Mouse (Mus musculus) spleen, embryonic (tissue): Measurements from ENCODE around the gene Neu3.

Experiments used
- CTCF ChIA-PET: fragments of 350-600 bp; sonication (Branson Sonifier 250); formaldehyde crosslinking; loops from one replicate; lab custom pipeline; 2022; lab: Charles Lee

Gene Neu3

DNA sequence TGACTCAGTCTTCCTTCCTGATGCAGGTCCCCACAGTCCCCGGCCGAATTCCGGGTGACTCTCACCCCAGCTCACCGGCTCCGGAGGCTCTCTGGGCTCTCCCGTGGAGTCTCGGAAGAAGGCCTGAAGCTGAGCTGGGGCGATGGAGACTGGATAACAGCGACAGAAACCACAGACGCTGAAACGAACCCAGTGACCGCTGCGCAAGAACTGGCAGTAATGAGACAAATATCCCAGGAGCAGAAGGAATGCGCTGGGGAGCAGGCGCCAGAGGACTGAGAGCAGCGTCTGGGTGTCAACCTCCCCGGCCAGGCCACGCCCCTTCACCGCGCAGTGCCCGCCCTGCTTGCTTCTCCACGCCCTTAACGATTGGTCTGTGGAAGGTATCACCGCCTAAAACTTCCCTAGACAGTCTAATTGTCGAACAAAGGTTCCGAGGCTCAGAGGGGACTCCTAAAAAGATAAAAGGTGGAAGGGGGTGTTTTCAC lies at the start of gene Neu3:
TSS of gene Neu3 (minus strand) at position 335 of the 488 bp plus-strand sequence.
- CTCF ChIA-PET: no interaction called here

DNA sequence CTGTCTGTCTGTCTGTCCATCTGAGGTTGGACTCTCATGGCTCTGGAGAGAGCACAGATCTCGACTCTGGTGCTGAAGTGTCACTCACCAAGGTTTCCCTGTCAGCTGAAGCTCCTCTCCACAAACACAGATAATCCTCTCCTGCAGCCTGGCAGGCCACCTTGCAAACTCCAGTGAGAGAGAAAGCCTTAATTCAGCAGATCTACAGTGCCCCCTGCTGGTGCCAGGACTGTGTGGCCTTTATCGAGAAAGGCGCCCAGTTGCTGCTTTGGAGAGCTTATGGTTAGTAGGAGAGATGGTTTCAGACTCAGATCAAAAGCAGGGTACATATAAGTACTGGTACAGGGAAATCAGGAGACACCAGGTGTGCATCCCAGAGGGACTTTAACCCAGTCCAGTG lies 48.1 kb upstream of the Neu3 start:
- CTCF ChIA-PET: interaction anchor here (0.6 to 1.3 kb wide), 3 partner anchors 9 to 78 kb away, joined by 3 to 4 read pairs (median 3); no protein-coding TSS in a partner anchor

DNA sequence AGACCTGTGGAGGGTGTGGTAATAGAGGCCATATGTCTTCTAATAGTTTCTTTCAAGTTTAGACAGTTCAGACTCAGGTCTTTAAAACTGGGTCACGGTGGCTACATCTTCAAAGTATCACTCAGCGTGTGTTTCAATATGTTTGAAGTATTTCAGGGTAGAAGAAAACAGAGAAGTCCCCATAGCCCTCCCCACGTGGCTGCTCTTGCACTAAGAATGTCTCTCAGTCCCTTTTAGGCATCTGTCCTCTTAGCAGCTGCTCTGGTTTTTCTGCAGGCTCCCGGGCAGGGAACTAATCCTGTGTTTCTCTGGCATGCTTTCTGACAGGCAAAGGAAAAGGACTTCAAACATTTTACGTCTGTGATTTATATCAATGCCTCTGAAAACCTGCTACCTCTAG lies 47.7 kb upstream of the Neu3 start:
- CTCF ChIA-PET: interaction anchor here (0.6 to 1.3 kb wide), 3 partner anchors 9 to 77 kb away, joined by 3 to 4 read pairs (median 3); no protein-coding TSS in a partner anchor

DNA sequence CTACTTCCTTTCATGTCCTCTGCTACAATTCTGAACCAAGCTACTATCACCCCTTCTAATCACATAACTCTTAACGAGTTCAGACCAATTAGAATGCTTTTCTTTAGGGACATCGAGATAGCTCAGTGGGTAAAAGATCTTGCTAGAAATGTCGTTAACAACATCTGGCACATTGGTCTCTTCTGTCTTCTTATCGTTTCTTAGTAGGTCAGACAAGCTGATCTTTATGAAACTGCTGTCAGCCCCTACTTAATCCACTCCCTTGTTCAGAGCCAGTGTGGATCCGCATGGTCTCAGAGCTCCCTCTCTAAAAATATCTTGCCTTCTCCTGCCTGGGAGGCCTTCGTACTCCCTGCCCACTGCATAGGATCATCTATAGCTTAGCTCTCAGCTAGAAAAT lies 45.7 kb upstream of the Neu3 start:
- CTCF ChIA-PET: no interaction called here

DNA sequence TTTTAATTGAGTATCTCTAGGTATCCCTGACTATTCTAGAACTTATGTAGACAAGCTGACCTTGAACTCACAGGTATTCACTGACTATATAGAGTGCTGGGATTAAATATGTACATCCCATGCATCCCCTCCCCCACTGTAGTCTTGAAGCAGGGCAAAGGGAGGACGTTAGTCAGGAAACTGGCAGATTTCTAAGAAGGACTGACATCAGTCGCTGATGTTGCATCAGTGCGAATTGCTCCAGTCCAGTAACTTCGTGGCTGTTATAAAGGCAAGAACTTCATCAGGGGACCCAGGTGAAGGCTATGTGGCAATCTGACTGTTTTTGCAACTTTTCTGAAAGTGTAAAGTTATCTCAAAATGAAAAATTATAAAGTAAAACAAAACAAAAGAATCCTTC lies 41.1 kb upstream of the Neu3 start:
- CTCF ChIA-PET: no interaction called here

DNA sequence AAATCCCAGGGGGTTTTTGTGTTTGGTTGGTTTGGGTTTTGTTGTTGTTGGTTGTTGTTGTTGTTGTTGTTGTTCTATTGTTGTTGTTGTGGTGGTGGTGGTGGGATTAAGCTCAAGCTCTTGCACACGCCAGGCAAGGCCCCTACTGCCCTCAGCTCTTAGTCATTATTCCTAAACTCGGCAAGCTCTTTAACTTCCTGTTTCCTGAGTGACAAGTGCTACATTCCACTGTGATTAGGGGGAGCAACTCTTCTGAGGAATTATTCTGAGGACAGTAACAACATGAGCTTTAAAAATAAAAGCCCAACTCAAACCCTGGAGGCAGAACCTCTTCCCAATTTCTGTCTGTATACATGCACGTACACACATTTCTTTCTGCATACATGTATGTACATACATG lies 37.0 kb upstream of the Neu3 start:
- CTCF ChIA-PET: no interaction called here

DNA sequence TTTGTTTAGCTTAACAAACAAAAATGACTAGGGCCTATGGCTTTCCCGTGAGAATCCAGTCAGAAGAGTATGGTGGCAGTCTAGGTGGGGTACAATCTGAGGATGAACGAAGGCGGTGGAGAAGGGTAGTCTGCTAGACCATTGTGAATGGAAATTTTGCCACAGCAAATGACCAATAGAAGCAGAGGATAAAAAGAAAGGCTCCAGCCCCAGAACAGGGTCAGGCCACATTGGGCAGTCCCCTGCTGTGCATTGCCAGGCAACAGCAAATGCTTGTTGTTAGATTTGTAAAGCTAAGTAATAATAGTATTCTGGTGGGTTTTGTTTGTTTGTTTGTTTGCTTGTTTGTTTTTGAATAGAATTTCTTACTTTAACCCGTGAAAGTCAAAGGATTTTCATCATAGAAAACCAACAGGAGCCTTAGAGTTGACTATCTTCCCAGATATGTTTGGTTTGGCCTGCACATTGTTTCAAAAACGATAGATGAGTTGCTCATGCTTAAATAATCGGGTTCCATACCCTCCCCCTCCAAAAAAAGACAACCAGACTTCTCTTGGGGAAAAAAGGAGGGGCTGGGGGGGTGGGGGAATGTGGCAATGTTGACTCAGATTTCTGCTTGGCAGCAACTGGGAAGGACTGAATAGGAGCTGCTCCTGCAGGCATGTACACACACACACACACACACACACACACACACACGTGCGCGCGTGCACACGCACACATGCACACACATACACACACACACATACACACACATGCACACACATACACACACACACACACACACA lies 36.2 kb upstream of the Neu3 start:
- CTCF ChIA-PET: no interaction called here

DNA sequence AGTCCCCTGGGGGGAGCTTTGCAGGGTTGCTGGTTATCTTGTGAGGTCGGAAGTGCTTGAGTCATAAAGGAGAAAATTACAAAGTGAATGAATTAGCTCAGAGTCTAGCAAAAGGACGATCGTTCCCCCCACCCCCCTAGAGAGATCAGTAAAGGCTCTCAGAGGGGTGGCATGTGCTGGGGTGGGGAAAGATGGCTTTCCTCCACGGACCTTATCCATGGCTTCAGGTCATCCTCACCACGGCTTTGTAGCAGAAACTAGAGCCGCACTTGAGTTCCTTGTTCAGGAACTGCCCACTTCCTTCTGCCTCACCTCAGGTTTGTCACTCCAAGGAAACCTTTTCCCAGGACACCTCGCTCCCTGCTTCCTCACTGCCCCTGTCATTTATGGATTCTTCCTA lies 35.1 kb upstream of the Neu3 start, which contains the start of gene Spcs2:
TSS of gene Spcs2 (minus strand) at position 101 of the 400 bp plus-strand sequence.
- CTCF ChIA-PET: no interaction called here

DNA sequence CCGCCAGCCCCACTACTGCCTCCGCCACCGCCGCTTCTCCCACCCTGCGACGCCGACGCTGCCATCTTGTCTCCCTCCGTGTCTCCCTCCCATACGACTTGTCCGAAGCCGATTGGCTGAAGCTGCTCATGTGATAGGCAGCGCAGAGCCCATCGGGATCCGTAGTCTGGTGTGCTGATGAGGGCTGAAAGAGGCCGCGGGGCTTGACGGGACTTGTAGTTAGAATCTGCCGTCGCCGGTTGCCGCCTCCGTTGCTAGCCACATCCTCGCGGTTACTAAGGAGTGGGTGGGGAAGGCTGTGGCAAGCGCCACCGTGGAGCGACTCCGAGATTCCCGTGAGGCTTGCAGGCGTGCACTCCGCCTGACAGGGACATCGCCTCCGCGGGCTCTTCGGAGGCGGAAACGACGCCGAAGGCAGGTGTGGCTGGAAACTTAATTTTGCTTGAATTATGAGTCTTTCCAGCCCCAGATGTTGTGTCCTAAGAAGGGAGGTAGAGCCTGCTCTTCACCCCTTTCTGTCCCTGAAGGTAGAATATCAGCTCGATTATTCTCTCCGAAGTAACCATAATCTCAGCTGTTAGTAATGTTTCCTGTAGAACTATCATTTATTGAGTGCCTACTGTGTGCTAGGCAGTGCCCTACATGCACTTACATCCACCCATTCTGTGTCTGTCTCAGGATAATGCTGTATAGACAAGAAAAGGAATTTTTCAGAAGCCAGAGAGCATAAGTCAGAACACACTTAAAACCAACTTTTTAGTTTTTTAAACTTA lies 30.8 kb upstream of the Neu3 start, which contains the start of gene Xrra1:
TSS of gene Xrra1 (plus strand) at position 304 of the 773 bp plus-strand sequence.
- CTCF ChIA-PET: no interaction called here

DNA sequence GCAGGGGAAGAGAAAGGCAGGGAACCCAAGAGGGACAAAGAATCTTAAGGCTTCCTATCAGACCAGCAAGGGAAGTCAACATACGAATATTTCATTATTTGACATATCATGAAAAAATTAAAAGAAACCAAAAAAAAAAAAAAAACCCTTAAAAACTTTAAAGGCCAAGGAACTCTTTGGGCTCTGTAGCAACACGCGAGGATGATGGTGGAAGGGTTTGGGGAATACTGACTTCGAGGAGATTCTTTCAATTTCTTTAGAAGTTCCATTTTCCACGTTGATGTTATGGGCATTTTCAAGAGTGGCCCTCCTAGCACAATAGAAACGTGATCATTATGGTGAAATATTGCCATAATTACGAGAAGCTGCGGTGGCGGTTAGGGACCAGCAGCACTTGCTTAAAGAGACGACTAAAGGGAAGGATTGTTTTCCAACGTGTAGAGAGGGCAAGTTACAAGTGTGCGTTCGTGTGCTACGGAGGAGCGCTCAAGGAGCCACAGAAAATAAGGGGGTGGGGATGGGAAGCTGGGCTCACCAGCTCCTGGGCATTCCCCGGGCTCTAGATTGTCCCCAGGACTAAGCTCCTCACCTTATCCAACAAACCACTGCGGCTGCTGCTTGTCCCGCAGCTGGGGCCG lies 30.1 kb upstream of the Neu3 start:
- CTCF ChIA-PET: no interaction called here

DNA sequence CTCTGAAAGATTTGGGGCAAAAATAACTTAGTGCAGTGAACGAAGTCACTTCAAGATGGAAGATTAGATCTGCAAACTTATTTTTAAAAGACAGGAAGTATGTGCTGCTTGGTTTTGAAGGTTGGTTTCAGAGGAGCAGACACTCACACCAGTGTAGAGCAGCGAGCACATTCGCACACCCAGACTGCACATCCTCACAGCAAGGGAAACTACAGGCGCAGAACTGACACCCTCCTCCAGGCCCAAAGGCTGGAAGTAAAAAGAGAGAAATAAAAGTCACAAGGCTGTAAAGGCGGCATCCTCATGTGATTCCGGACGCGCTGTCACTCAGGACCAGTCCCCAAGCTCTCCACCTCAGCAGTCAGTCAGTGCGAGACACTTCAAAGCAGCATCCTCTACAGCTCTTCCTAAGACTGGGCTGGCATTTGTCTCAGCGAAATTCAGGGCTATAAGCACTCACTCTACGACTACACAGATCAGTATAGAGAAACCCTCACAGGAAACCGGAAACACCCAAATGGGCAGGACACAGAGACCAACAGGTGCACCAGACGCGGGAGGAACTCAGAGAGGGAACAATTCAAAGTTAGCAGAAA lies 28.1 kb upstream of the Neu3 start:
- CTCF ChIA-PET: no interaction called here

DNA sequence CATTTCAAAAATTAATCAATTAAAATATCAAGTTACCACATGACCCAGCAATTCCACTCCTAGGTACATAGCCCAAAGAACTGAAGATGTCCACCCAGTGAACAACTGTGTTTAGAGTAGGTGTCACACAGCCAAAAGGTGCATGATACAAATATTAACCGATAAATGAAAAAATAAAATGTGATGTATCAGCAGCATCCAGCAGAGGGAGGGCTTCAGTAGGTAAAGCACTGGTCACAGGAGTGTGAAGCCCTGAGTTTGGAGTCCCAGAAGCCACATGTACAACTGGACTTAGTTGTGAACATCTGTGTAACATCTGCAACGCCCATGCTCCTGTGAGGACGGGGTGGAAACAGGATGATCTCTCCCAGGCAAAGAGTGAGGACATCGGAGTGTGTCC lies 26.1 kb upstream of the Neu3 start:
- CTCF ChIA-PET: no interaction called here

DNA sequence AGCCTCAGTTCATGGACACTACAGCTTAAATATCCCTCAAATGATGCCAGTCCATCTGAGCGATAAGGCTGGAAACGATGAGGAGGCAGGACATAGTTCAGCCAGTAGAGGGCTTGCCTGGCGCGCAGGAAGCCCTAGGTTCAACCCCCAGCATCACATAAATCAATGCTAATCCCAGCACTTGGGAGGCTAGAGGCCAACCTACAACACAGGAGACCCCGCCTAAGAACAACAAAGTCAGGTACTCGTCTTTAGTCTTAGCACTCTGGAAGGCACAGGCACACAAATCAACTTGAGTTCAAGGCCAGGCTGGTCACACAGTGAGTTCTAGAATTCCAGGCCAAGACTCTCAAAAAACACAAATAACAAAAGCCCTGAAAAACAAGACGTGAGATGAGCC lies 25.1 kb upstream of the Neu3 start:
- CTCF ChIA-PET: no interaction called here

DNA sequence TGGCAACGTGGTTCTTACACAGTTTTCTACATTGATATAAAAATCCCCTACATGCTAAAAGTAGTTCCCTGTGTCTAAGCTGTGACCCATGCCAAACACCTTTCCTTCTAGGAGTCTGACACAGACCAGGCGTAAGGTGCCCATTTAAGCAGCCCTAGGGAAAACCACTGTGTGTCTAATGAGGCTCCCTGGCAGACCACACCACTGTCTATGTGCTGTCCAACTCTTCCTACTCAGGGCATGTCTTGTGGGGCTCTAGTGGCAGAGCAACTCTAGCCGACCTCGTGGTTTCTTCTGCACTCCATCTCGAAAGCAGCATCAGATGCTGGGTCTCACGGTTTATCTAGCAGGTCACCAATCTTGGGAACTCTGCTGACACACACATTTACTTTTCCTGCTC lies 23.4 kb upstream of the Neu3 start:
- CTCF ChIA-PET: no interaction called here

DNA sequence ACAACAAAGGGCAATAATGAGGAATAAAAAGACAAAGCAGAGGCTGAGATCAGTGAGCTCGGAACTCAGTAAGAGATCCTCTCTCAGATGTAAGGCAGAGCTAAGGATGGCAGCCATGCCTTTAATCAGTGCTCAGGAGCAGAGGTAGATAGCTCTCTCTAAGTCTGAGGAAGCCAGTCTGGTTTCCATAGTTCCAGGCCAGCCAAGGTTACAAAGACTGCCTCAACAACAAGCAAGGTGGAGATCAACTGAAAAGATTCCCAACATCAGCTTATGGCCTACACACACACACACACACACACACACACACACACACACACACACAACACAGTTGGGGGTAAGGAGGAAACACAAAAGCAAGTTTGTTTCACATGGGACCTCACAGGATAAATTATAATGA lies 22.9 kb upstream of the Neu3 start:
- CTCF ChIA-PET: no interaction called here

DNA sequence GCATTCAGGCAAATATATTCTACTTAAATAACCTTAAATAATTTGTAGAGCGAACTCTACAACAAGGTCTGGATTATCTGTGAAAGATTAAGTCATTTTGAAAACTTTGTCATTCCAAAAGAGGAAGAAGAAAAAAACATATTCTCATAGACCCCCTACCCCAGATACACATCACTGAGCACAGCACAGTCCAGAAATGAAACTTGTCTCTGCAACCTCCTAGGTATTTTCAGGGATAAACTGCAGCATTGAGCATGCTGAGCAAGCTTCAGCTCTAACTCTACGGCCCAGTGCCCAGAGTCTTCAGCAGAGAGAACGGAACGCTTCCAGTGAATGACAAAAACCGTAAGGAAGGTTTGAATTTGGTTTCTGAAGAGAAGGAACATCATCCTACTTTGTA lies 22.3 kb upstream of the Neu3 start:
- CTCF ChIA-PET: no interaction called here

DNA sequence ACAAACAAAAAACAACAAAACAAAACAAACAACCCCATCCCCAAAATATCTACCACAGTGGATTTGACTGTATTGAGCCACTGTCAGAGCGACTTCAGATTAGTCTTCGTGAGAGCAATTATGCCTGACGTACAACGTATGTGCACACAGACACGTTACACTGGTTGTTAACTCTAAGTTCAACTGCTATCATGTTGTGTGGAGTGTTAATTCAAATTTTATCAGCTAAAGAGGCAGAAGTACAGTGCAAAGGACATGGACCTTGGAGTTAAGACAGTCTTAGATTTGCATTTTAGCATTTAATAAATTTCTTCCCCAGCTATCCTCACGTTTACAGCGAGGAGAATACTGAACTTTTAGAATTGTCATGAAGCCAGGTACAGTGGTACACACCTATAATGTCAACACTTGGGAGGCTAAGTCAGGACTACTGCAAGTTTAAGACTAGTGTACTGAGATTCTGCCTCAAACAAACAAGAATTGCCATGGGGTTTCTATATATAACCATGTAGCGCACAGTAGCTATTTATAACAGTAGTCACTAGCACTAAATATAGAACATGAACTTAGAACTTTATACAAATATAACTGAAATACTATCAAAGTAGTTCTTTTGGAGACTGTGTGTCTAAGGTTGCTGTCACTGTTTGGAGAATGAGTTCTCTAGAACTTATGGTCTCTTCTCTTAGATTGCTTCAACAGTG lies 17.5 kb upstream of the Neu3 start:
- CTCF ChIA-PET: no interaction called here

DNA sequence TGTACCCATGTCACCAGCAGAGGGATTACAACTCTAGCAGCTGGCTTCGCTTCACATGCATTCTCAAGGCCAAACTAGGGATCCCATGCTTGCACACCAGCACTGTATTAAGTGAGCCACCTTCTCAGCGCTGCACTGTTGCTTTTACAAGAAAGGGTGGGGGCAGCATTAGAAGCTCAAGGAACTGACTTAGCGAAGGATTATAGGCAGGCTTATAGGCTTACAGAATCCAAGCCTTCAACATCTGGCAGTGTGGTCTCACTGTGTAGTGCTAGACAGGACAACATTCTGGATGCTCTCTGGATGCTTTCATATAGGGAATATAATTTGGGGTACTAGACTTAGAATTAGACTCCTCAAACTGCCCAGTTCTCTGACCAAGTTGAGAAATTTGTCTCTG lies 10.0 kb upstream of the Neu3 start:
- CTCF ChIA-PET: no interaction called here

DNA sequence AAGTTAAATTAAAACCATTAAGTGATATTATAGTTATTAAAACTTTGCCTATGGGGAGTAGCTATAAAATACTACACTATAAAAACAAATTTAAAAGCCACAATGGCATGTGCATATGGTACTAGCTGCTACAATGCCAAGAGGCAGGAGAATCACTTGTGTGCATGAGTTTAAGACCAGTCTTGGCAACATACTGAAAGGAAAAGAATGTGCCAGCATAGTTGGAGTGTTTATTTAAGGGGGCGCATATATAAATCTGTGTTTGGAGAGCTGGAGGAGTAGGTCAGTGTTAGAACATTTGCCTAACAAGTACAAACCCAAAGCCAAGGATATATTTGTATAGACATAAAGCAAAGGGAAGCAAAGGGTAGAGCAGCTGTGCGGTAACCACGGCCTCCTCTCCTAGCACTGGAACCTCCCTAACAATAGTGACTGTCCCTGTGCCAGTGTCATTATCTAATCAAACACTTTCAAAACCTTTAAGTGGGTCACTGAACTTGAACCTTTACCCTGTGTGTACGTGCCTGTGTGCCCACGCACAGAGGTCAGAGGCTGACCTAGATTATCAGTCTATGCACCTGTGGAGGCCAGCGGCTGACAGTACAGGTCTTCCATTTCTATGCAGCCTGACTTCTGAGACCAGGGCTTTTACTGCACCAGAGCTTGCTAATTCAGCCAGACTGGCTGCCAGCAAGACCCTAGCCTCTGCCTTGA lies 9.3 kb upstream of the Neu3 start:
- CTCF ChIA-PET: no interaction called here

DNA sequence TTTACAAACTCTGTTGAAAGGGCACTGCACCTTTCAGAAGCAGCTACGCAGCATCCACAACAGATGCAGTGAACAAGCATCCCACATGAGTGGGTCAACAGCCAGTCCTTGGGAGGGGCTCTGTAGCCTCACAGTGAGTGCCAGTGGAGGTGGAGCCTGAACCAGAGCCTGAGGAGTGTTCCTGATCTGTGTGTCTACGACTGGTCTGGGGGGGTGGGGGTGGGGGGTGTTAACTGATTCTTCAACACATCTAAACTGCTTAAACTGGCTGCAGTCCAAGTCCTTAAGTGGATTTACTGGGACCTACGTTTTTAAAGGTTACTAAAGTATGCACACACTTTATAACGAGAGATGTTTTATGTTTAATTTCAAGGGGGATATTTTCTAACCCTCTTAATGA lies 8.6 kb upstream of the Neu3 start:
- CTCF ChIA-PET: no interaction called here
